Mouse (Mus musculus) heart, embryonic 16.5 days (tissue): ENCODE measurements at regions not wholly inside any gene's neighbourhood (a gene's known extent, or its start where the extent isn't known, plus 50 kb on each side); places are given as distances from the start of the nearest gene placed in this dataset.

ENCODE experiments used
- ATAC-seq: fragments of 200-750 bp; cut with Nextera tagmentation; replicated peaks from 2 replicates; pipeline ENCODE4 v1.8.0; 2017; ENCODE audit warnings: moderate number of reproducible peaks; ENCODE audit not compliant: insufficient read depth, low FRiP score; ENCODE audit errors: extremely low read depth
- H3K27ac ChIP-seq: fragments of 300-500 bp; sonication (generic); 2 replicates; pipeline ENCODE4 v1.5.1; 2014; ENCODE audit warnings: mild to moderate bottlenecking, low read length, control low read depth, moderate library complexity
- H3K27me3 ChIP-seq: fragments of 300-500 bp; sonication (generic); 2 replicates; pipeline ENCODE4 v1.6.1; 2014; ENCODE audit warnings: low read length, mixed read lengths; ENCODE audit not compliant: control insufficient read depth, insufficient read depth
- H3K36me3 ChIP-seq: fragments of 300-500 bp; sonication (generic); 2 replicates; pipeline ENCODE4 v1.6.1; 2014; ENCODE audit not compliant: control insufficient read depth, insufficient read depth
- H3K4me1 ChIP-seq: fragments of 300-500 bp; sonication (generic); 2 replicates; pipeline ENCODE4 v1.6.1; 2014; ENCODE audit warnings: low read length, mixed read lengths; ENCODE audit not compliant: control insufficient read depth, insufficient read depth
- H3K4me2 ChIP-seq: fragments of 300-500 bp; sonication (generic); 2 replicates; pipeline ENCODE4 v1.6.1; 2014; ENCODE audit warnings: low read depth, mild to moderate bottlenecking, control low read depth, low read length
- H3K4me3 ChIP-seq: fragments of 300-500 bp; sonication (generic); 2 replicates; pipeline ENCODE4 v1.5.1; 2014; ENCODE audit warnings: mild to moderate bottlenecking, control low read depth, low read length
- H3K9ac ChIP-seq: fragments of 300-500 bp; sonication (generic); 2 replicates; pipeline ENCODE4 v1.6.1; 2014; ENCODE audit warnings: low read length, control low read depth
- H3K9me3 ChIP-seq: fragments of 300-500 bp; sonication (generic); replicated peaks from 2 replicates; pipeline ENCODE4 v1.6.1; 2016; ENCODE audit warnings: low read length; ENCODE audit not compliant: control insufficient read depth
- WGBS: fragments of 180-500 bp; shearing (Covaris S2); extraction: QIAGEN DNeasy Blood & Tissue Kit; methylation state at CpG from one replicate; pipeline ENCODE4 v1.1.7; 2014; 5-methylcytosine and 5-hydroxymethylcytosine counted together

DNA sequence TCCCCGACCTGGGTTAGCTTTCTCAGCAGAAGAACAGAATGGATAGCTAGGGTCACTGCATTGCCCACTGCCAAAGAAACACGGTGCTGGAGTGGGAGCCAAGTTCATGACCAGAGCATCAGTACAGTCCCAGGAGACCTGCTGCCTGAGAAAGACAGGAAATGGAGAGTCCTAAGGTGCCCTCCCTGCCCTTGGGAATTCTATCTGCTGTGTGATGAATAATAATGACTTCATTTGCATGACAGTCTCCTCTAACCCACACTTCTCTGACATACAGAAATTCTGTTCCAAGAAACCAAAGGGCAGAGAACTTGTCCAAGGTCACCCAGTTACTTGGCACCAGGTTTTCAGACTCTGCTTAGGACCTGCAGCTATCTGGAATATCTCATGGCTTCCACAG, 138.1 kb downstream of the Mycn start:
- H3K4me2 ChIP-seq: no peak overlapping the region
- no peak overlapping the region for H3K4me3 ChIP-seq
- H3K36me3 ChIP-seq: no peaks in the 10 kb centered on the region
- no peak overlapping the region for H3K9ac ChIP-seq
- no peak overlapping the region for H3K27ac ChIP-seq
- no peaks in the 10 kb centered on the region for H3K9me3 ChIP-seq
- no peak for ATAC-seq
- no peaks in the 10 kb centered on the region for H3K4me1 ChIP-seq
- H3K27me3 ChIP-seq: no peaks in the 10 kb centered on the region
- 60% methylated on average over 2 of the region's 2 CpGs for WGBS

DNA sequence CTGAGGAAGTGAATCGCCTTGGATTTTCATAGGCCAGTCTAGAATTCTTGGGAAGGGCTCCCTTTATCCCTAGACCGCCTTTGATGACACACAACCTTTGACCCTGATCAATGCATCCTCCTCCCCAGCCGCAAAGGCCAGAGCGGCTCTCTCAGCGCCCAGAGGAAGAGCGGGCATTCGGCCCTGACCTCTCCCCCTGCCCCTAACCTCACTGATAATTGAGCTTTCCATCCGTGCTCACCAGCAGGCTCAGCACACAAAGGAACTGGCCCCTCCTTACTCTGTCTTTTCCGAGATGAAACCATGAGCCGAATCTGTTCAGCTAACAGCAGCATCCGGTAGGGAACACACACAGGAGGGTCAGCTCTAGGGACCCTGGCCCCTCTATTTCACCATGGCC, 139.3 kb downstream of the Mycn start:
- H3K27ac ChIP-seq: no peak overlapping the region
- ATAC-seq: no peak
- no peak overlapping the region for H3K4me3 ChIP-seq
- no peak overlapping the region for H3K4me2 ChIP-seq
- WGBS: 42% methylated on average over 11 of the region's 11 CpGs
- H3K36me3 ChIP-seq: no peaks in the 10 kb centered on the region
- H3K27me3 ChIP-seq: no peaks in the 10 kb centered on the region
- H3K9me3 ChIP-seq: no peaks in the 10 kb centered on the region
- H3K9ac ChIP-seq: no peak overlapping the region
- H3K4me1 ChIP-seq: no peaks in the 10 kb centered on the region

DNA sequence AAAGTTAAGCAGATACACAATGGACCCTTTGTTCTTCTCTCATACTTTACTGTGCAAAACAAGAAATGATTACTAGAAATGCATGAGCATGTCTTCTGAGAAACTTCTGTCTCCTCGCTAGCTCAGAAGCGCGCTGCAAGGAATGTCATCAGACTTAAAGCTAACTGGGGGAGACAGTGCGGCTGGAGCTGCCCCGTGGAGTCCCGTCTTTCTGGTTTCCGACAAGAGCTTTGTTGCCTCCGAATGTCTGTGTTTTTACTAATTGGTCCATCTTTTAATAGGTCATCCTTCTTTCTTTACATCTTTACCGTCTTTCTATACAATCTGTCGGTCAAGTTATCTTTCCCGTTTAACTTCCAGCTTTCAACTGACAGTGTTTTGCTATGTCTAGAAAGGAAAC, 140.0 kb downstream of the Mycn start:
- WGBS: 47% methylated on average over 11 of the region's 11 CpGs
- no peak for ATAC-seq
- H3K4me1 ChIP-seq: no peaks in the 10 kb centered on the region
- no peak overlapping the region for H3K4me3 ChIP-seq
- no peaks in the 10 kb centered on the region for H3K36me3 ChIP-seq
- H3K27me3 ChIP-seq: no peaks in the 10 kb centered on the region
- no peak overlapping the region for H3K9ac ChIP-seq
- H3K4me2 ChIP-seq: no peak overlapping the region
- H3K27ac ChIP-seq: no peak overlapping the region
- no peaks in the 10 kb centered on the region for H3K9me3 ChIP-seq

- no peaks in the 10 kb centered on the region for H3K36me3 ChIP-seq
- no peaks in the 10 kb centered on the region for H3K27me3 ChIP-seq
- no peak for ATAC-seq
- H3K9me3 ChIP-seq: no peaks in the 10 kb centered on the region
- WGBS: 85% methylated on average over 6 of the region's 6 CpGs
- H3K4me3 ChIP-seq: no peak overlapping the region
- H3K4me1 ChIP-seq: no peaks in the 10 kb centered on the region
- H3K9ac ChIP-seq: no peak overlapping the region
- no peak overlapping the region for H3K27ac ChIP-seq
- no peak overlapping the region for H3K4me2 ChIP-seq
These were observed 141.6 kb downstream of the Mycn start for GRCm38 (mm10) chr12:12800120-12800519.

GRCm38 (mm10) chr12:12789052-12789451, 152.7 kb downstream of the Mycn start:
- peaks cover 2% of the 10 kb centered on the region; the same call in 1 of the 2 replicates for H3K9me3 ChIP-seq
- H3K9ac ChIP-seq: no peak overlapping the region
- no peak overlapping the region for H3K27ac ChIP-seq
- 81% methylated on average over 6 of the region's 6 CpGs for WGBS
- no peak overlapping the region for H3K4me2 ChIP-seq
- ATAC-seq: no peak
- H3K4me3 ChIP-seq: no peak overlapping the region
- H3K36me3 ChIP-seq: no peaks in the 10 kb centered on the region
- H3K27me3 ChIP-seq: peaks cover 3% of the 10 kb centered on the region; the same call in 1 of the 2 replicates
- H3K4me1 ChIP-seq: peaks cover 20% of the 10 kb centered on the region

DNA sequence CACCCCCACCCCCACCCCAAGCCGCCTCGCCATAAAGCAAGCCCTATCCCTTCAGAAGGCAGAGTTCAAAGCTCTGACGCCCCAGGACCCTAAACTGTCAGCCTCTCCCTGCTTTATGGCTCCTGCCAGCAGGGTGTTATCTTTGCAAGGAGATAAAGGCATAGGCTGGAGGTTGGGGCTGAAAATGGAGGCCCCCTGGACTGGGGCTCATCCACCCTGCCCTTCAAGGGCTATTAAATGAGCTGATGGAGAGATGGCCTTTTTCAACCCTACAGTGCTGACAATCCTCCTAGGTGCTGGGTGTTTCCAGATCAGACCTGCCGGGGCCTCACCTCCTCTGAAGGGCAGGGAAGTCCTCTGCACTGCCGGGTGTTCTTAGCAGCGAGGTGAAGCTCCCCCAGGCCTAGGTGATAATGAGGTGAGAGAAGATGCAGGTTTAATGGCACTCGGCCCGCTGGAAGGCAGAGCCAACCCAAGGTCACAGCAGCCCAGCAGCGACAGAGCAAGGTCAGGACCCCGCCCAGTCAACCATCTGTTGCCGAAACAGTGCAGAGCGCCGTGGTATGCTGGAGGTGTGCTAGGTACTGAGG, 153.4 kb downstream of the Mycn start:
- Histone ChIP-seq H3K4me1 (peaks cover 20% of the 10 kb centered on the region), H3K9ac (peak overlapping the region; percentile 61), H3K36me3 (no peaks in the 10 kb centered on the region), H3K27me3 (peaks cover 3% of the 10 kb centered on the region; the same call in 1 of the 2 replicates), H3K27ac (no peak overlapping the region), H3K9me3 (peaks cover 2% of the 10 kb centered on the region; the same call in 1 of the 2 replicates), H3K4me2 (peak overlapping the region; percentile 58), H3K4me3 (peak overlapping the region; percentile 30)
- 26% methylated on average over 13 of the region's 13 CpGs for WGBS
- 0 out of 2 replicates have a peak, but pooled peaks have one; percentile 28 for ATAC-seq

DNA sequence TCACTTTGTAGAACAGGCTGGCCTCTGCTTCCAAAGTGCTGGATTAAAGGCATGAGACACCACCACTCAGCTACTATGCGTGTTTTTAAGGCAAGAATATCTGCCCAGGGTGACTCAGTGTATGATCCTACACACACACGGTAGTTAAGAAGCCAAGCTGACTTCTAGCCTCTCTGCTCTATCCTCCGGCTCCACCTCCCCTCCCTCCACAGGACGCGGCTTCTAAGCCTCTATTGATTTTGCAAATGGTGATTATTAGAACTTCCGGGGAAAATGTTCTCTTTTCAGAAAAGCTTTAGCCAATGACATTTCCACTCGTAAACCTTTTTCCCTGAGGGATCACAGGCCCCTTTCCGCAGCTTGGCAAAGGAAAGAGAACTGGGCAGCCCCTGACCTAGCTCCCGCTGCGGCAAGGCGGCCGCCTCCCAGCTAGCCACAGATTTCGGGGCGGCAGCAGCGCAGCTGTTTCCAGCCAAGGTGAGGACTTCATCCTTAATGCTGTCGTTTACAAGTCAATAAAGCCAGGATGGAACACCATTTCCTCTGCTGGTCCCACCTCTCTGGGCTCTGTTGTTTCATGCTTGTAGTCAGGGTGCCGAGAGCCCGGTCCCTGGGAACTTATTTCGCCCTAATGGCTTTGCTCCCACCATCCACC, 154.0 kb downstream of the Mycn start:
- peak overlapping the region; percentile 61 for H3K9ac ChIP-seq
- H3K27ac ChIP-seq: no peak overlapping the region
- no peak for ATAC-seq
- H3K27me3 ChIP-seq: peaks cover 3% of the 10 kb centered on the region; the same call in 1 of the 2 replicates
- WGBS: 17% methylated on average over 19 of the region's 19 CpGs
- peaks cover 20% of the 10 kb centered on the region for H3K4me1 ChIP-seq
- no peaks in the 10 kb centered on the region for H3K36me3 ChIP-seq
- H3K4me3 ChIP-seq: peak overlapping the region; percentile 30
- H3K4me2 ChIP-seq: peak overlapping the region; percentile 58
- peaks cover 2% of the 10 kb centered on the region; the same call in 1 of the 2 replicates for H3K9me3 ChIP-seq

DNA sequence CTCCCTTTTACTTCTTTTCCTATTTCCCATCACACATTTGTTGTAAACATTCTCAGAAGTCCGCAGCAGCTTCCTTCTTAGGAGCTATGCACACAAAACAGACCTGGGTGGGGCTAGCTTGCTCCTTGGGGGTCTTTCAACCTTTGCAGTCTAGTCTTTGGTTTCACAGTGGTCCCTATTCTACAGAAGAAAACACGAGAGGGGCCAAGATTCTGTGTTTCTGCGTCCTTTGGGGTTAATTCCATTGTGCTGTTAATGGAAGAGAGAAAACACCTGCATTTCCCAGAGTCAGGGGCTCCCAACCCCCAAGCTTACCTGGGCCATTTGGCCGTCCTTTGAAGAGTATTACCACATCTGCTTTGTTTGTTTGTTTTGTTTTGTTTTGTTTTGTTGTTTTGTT, 154.6 kb downstream of the Mycn start:
- Histone ChIP-seq H3K4me3 (no peak overlapping the region), H3K9me3 (peaks cover 2% of the 10 kb centered on the region; the same call in 1 of the 2 replicates), H3K27ac (no peak overlapping the region), H3K4me2 (no peak overlapping the region), H3K9ac (no peak overlapping the region), H3K4me1 (peaks cover 19% of the 10 kb centered on the region), H3K36me3 (no peaks in the 10 kb centered on the region), H3K27me3 (peaks cover 3% of the 10 kb centered on the region; the same call in 1 of the 2 replicates)
- ATAC-seq: no peak
- 73% methylated on average over 4 of the region's 4 CpGs for WGBS
